Comparison of ENCODE assay signal across 16 mouse cellular contexts in the genomic region with DNA sequence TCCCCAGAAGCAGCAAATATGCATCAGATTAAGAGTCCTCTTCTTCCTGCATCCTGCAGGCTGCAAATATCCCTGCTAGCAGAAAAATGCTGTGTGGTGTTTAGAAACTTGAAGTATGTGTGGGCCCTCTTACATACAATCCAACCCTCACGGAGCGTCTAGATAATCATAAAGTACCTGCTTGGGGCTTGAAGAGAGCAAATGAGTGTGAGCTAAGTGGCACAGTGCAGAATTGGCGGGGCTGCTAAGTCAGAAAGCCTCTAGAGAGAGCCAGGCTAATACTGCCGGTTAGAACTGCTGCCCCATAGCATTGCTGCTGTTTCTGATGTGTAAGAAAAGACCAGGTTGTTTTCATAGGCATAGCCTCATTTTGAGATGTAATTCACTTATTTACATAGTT. TPM values are rescaled to one million over a fixed set of nuclear protein-coding genes. Genes with fewer than 3 reads are reported as not detected.
"Had no signal": no experiment of that assay in that cellular context is flagged by ENCODE, and none has a peak within 500 bp of the region (broad histone marks: within the 10 kb centered on the region; RNA-seq: fewer than 3 reads in every experiment).

No protein-coding gene starts in this region.

- DNase-seq: liver, embryonic 13.5 days; liver, postnatal 0 days; lung, embryonic 14.5 days; lung, postnatal 36 days; midbrain, embryonic 14.5 days; right cerebral cortex, postnatal 14 days; thymus, adult 2 months; thymus, postnatal 25 days; thymus, postnatal 4 days had no signal

- H3K9me3 ChIP-seq: liver, embryonic 13.5 days; liver, embryonic 15.5 days; megakaryocyte, embryonic 14.5 days; midbrain, embryonic 12.5 days; neural tube, embryonic 12.5 days; stomach, embryonic 15.5 days had no signal

- H3K4me3 ChIP-seq: liver, embryonic 13.5 days; liver, embryonic 15.5 days; megakaryocyte, embryonic 14.5 days; midbrain, embryonic 12.5 days; neural tube, embryonic 12.5 days; stomach, embryonic 15.5 days had no signal

- H3K4me2 ChIP-seq: liver, embryonic 13.5 days; liver, embryonic 15.5 days; lung, embryonic 14.5 days; midbrain, embryonic 12.5 days; neural tube, embryonic 12.5 days; stomach, embryonic 15.5 days had no signal

- H3K27ac ChIP-seq: liver, embryonic 13.5 days; liver, embryonic 15.5 days; macrophage; midbrain, embryonic 12.5 days; neural tube, embryonic 12.5 days; stomach, embryonic 15.5 days; stomach, postnatal 0 days had no signal

- ATAC-seq: liver, postnatal 0 days had no signal

- H3K27me3 ChIP-seq: liver, embryonic 13.5 days; liver, embryonic 15.5 days; megakaryocyte, embryonic 14.5 days; midbrain, embryonic 12.5 days; neural tube, embryonic 12.5 days; stomach, embryonic 15.5 days had no signal

- H3K36me3 ChIP-seq: midbrain, embryonic 12.5 days; neural tube, embryonic 12.5 days; stomach, embryonic 15.5 days had no signal

- H3K9ac ChIP-seq: liver, embryonic 13.5 days; liver, embryonic 15.5 days; liver, postnatal 0 days; lung, embryonic 14.5 days; midbrain, embryonic 12.5 days; neural tube, embryonic 12.5 days; stomach, embryonic 15.5 days had no signal

RNA-seq across cellular contexts. Expression of a gene that starts 58.0 kb away (rescaled TPM):
- polyA plus RNA-seq: lung, embryonic 14.5 days; macrophage; midbrain, embryonic 14.5 days had no signal
